Mouse (Mus musculus): ENCODE results near the gene Sult6b2. TPM values are rescaled to one million over a fixed set of nuclear protein-coding genes. Genes with fewer than 3 reads are reported as not detected.

Gene Sult6b2
- total and polyA plus RNA-seq, 2 experiments, result not detected

- WGBS, result 69% methylated on average over 6 of the region's 6 CpGs
- H3K79me2 ChIP-seq (ENCODE audit: control insufficient read depth, insufficient read depth, low read length), result no peaks in the 10 kb centered on the region
Observed at GRCm38 (mm10) chr6:142809373-142810098, 5.2 kb upstream of the Sult6b2 start.

GRCm38 (mm10) chr6:142806326-142806725 lies 2.0 kb upstream of the Sult6b2 start:
- 61% methylated on average over 4 of the region's 4 CpGs for WGBS
- no peak overlapping the region for H3K4me3 ChIP-seq (ENCODE audit: insufficient read depth, low read depth, low read length)
- no peak overlapping the region for H3K9ac ChIP-seq (ENCODE audit: low read depth, low read length)
- H3K27me3 ChIP-seq (ENCODE audit: control insufficient read depth, insufficient read depth, low read length), result no peaks in the 10 kb centered on the region
- H3K27ac ChIP-seq (replicated peaks; ENCODE audit: insufficient read depth, low read depth, low read length), result no peak overlapping the region
- DNase-seq (ENCODE audit: extremely low read depth, low read depth, low spot score), result no peak
- TF ChIP-seq POLR2A (IDR thresholded peaks at IDR 0.05; ENCODE audit: extremely low read depth, insufficient read depth, low read length) (no peak), CTCF (IDR thresholded peaks at IDR 0.05; ENCODE audit: low read depth, low read length) (no peak)
- no peaks in the 10 kb centered on the region for H3K36me3 ChIP-seq (ENCODE audit: control insufficient read depth, insufficient read depth, low read length)
- peaks cover 6% of the 10 kb centered on the region; the same call in 1 of the 2 replicates for H3K4me1 ChIP-seq (ENCODE audit: control insufficient read depth, insufficient read depth, low read length)
- no peaks in the 10 kb centered on the region for H3K79me2 ChIP-seq (ENCODE audit: control insufficient read depth, insufficient read depth, low read length)

More at GRCm38 (mm10) chr6:142809373-142810098, 5.2 kb upstream of the Sult6b2 start:
- Histone ChIP-seq H3K27ac (replicated peaks; ENCODE audit: insufficient read depth, low read depth, low read length) (no peak overlapping the region), H3K4me3 (ENCODE audit: insufficient read depth, low read depth, low read length) (no peak overlapping the region), H3K27me3 (ENCODE audit: control insufficient read depth, insufficient read depth, low read length) (no peaks in the 10 kb centered on the region), H3K9ac (ENCODE audit: low read depth, low read length) (no peak overlapping the region), H3K36me3 (ENCODE audit: control insufficient read depth, insufficient read depth, low read length) (no peaks in the 10 kb centered on the region), H3K4me1 (ENCODE audit: control insufficient read depth, insufficient read depth, low read length) (no peaks in the 10 kb centered on the region)
- no peak for TF ChIP-seq POLR2A (IDR thresholded peaks at IDR 0.05; ENCODE audit: extremely low read depth, insufficient read depth, low read length)
- no peak for TF ChIP-seq CTCF (IDR thresholded peaks at IDR 0.05; ENCODE audit: low read depth, low read length)
- DNase-seq (ENCODE audit: extremely low read depth, low read depth, low spot score), result no peak

- TF ChIP-seq POLR2A (IDR thresholded peaks at IDR 0.05; ENCODE audit: extremely low read depth, insufficient read depth, low read length) (no peak), CTCF (IDR thresholded peaks at IDR 0.05; ENCODE audit: low read depth, low read length) (no peak)
- no peak overlapping the region for H3K27ac ChIP-seq (replicated peaks; ENCODE audit: insufficient read depth, low read depth, low read length)
- H3K79me2 ChIP-seq (ENCODE audit: control insufficient read depth, insufficient read depth, low read length), result no peaks in the 10 kb centered on the region
- peaks cover 6% of the 10 kb centered on the region; the same call in 1 of the 2 replicates for H3K4me1 ChIP-seq (ENCODE audit: control insufficient read depth, insufficient read depth, low read length)
- no peaks in the 10 kb centered on the region for H3K27me3 ChIP-seq (ENCODE audit: control insufficient read depth, insufficient read depth, low read length)
- no peaks in the 10 kb centered on the region for H3K36me3 ChIP-seq (ENCODE audit: control insufficient read depth, insufficient read depth, low read length)
- DNase-seq (ENCODE audit: extremely low read depth, low read depth, low spot score), result peak; percentile 69
- no peak overlapping the region for H3K9ac ChIP-seq (ENCODE audit: low read depth, low read length)
- H3K4me3 ChIP-seq (ENCODE audit: insufficient read depth, low read depth, low read length), result no peak overlapping the region
- WGBS, result 19% methylated on average over 11 of the region's 11 CpGs
Observed at GRCm38 (mm10) chr6:142802617-142803525, 1.4 kb downstream of the Sult6b2 start.

- WGBS, result 88% methylated on average over 5 of the region's 5 CpGs
- peaks cover 6% of the 10 kb centered on the region; the same call in 1 of the 2 replicates for H3K4me1 ChIP-seq (ENCODE audit: control insufficient read depth, insufficient read depth, low read length)
- TF ChIP-seq POLR2A (IDR thresholded peaks at IDR 0.05; ENCODE audit: extremely low read depth, insufficient read depth, low read length) (no peak), CTCF (IDR thresholded peaks at IDR 0.05; ENCODE audit: low read depth, low read length) (no peak)
Observed at GRCm38 (mm10) chr6:142801687-142802086, 2.6 kb downstream of the Sult6b2 start.

GRCm38 (mm10) chr6:142799704-142800374 lies 4.5 kb downstream of the Sult6b2 start:
- Histone ChIP-seq H3K9ac (ENCODE audit: low read depth, low read length) (no peak overlapping the region), H3K36me3 (ENCODE audit: control insufficient read depth, insufficient read depth, low read length) (no peaks in the 10 kb centered on the region), H3K4me3 (ENCODE audit: insufficient read depth, low read depth, low read length) (no peak overlapping the region), H3K27ac (replicated peaks; ENCODE audit: insufficient read depth, low read depth, low read length) (no peak overlapping the region), H3K27me3 (ENCODE audit: control insufficient read depth, insufficient read depth, low read length) (no peaks in the 10 kb centered on the region), H3K79me2 (ENCODE audit: control insufficient read depth, insufficient read depth, low read length) (no peaks in the 10 kb centered on the region), H3K4me1 (ENCODE audit: control insufficient read depth, insufficient read depth, low read length) (peaks cover 9% of the 10 kb centered on the region; the same call in 1 of the 2 replicates)
- WGBS, result 51% methylated on average over 7 of the region's 7 CpGs
- DNase-seq (ENCODE audit: extremely low read depth, low read depth, low spot score), result no peak
- no peak for TF ChIP-seq CTCF (IDR thresholded peaks at IDR 0.05; ENCODE audit: low read depth, low read length)
- TF ChIP-seq POLR2A (IDR thresholded peaks at IDR 0.05; ENCODE audit: extremely low read depth, insufficient read depth, low read length), result no peak

More at GRCm38 (mm10) chr6:142801687-142802086, 2.6 kb downstream of the Sult6b2 start:
- H3K4me3 ChIP-seq (ENCODE audit: insufficient read depth, low read depth, low read length), result no peak overlapping the region
- no peaks in the 10 kb centered on the region for H3K79me2 ChIP-seq (ENCODE audit: control insufficient read depth, insufficient read depth, low read length)
- no peak for DNase-seq (ENCODE audit: extremely low read depth, low read depth, low spot score)
- no peak overlapping the region for H3K27ac ChIP-seq (replicated peaks; ENCODE audit: insufficient read depth, low read depth, low read length)
- H3K36me3 ChIP-seq (ENCODE audit: control insufficient read depth, insufficient read depth, low read length), result no peaks in the 10 kb centered on the region
- no peak overlapping the region for H3K9ac ChIP-seq (ENCODE audit: low read depth, low read length)
- H3K27me3 ChIP-seq (ENCODE audit: control insufficient read depth, insufficient read depth, low read length), result no peaks in the 10 kb centered on the region

All from liver, adult 2 months (tissue).